ENCODE assay signal across 8 mouse cellular contexts in the genomic region with DNA sequence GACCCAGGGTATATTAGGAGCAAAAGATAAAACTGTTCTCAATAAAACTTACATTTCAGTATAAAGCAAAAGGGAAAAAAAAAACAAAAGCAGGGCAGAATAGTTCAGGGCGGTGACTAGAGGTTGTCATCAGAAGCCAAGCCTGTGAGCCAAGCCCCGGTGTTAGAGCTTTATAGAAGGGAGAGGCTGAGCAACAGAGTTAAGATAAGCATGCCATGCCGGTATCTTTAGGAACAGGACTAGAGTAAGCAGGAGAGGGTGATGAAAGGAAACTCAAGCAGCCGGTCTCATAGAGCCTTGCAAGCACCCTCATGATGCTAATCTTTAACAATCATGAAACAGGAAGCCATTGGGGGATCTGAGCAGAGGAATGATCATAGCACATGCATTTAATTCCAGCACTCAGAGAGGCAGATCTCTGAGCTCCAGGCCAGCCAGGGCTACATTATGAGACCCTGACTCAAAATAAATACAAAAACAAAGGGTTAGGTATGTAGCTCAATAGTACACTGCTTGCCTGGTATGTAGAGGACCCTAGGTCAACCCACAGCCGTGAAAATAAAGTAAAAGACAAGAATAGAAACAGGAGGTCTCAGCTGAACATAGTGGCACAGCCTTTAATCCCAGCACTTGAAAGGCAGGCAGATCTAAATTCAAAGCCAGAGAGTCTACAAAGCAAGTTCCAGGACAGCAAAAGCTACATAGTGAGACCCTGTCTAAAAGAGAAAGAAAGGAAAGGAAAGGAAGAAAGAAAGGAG. TPM values are rescaled to one million over a fixed set of nuclear protein-coding genes. Genes with fewer than 3 reads are reported as not detected.
A peak's percentile ranks its signal among the peaks of the same experiment; 100 is the strongest.
DNase-seq lines count a peak whose midpoint lies in the region; ATAC-seq lines count a peak whose summit lies in the region.

No protein-coding gene starts in this region.

- peak; percentile 23 for DNase-seq in thymus, postnatal 0 days (ENCODE audit: low spot score)
- DNase-seq in thymus, postnatal 36 days: no peak
- DNase-seq in liver: peak; percentile 81
- no peak for DNase-seq in urinary bladder, postnatal 10 days (ENCODE audit: low spot score)
- no peak for DNase-seq in right cerebral cortex, postnatal 25 days
- DNase-seq in gastrocnemius, postnatal 4 days (ENCODE audit: low spot score in 2 of 2): no peak
- no peak for DNase-seq in left cerebral cortex, adult 8-10 months (ENCODE audit: low spot score in 2 of 2)

- ATAC-seq in erythroid progenitor cell, adult 5-6 weeks (replicated peaks; ENCODE audit: low FRiP score, poor library complexity, severe bottlenecking): peak; percentile 50

RNA-seq across cellular contexts. Expression of gene Mbd6, which starts 3.2 kb away (rescaled TPM):
- polyA plus RNA-seq in thymus, postnatal 0 days (2015; fragmentation: Nextera tagmentation; extraction: Ambion mirVana): 10.3 and 13.8 TPM in 2 replicates
- total RNA-seq in erythroid progenitor cell, adult 5-6 weeks (2015; ENCODE audit: low replicate concordance): 55.8 and 69.6 TPM in 2 replicates
- 10.7 and 15.0 TPM in 2 replicates for total RNA-seq in erythroid progenitor cell, adult 5-6 weeks (2017; ENCODE audit: low replicate concordance)
- 10 to 100 TPM; 34.2 to 41.9 TPM for total RNA-seq in gastrocnemius, postnatal 4 days (2021)
- total RNA-seq in left cerebral cortex, adult 8-10 months (2022): 10 to 100 TPM; 32.5 to 53.7 (median 44.4) TPM

RNA-seq across cellular contexts. Expression of gene Mars, which starts 19.5 kb away (rescaled TPM):
- 110 and 122 TPM in 2 replicates for polyA plus RNA-seq in thymus, postnatal 0 days (2015; fragmentation: Nextera tagmentation; extraction: Ambion mirVana)
- total RNA-seq in erythroid progenitor cell, adult 5-6 weeks (2015; ENCODE audit: low replicate concordance): 68.5 and 80.9 TPM in 2 replicates
- total RNA-seq in erythroid progenitor cell, adult 5-6 weeks (2017; ENCODE audit: low replicate concordance): 86.0 and 98.9 TPM in 2 replicates
- 10 to 100 TPM; 47.5 to 48.0 TPM for total RNA-seq in gastrocnemius, postnatal 4 days (2021)
- 10 to 100 TPM; 54.2 to 61.3 (median 56.8) TPM for total RNA-seq in left cerebral cortex, adult 8-10 months (2022)

RNA-seq across cellular contexts. Expression of gene Dctn2, which starts 25.9 kb away (rescaled TPM):
- 129 and 138 TPM in 2 replicates for polyA plus RNA-seq in thymus, postnatal 0 days (2015; fragmentation: Nextera tagmentation; extraction: Ambion mirVana)
- 72.9 and 75.0 TPM in 2 replicates for total RNA-seq in erythroid progenitor cell, adult 5-6 weeks (2015; ENCODE audit: low replicate concordance)
- 64.0 and 70.5 TPM in 2 replicates for total RNA-seq in erythroid progenitor cell, adult 5-6 weeks (2017; ENCODE audit: low replicate concordance)
- total RNA-seq in gastrocnemius, postnatal 4 days (2021): 100 to 1,000 TPM; 145 to 146 TPM
- 100 to 1,000 TPM; 254 to 263 (median 254) TPM for total RNA-seq in left cerebral cortex, adult 8-10 months (2022)

RNA-seq across cellular contexts. Expression of gene Kif5a, which starts 28.9 kb away (rescaled TPM):
- polyA plus RNA-seq in thymus, postnatal 0 days (2015; fragmentation: Nextera tagmentation; extraction: Ambion mirVana): 0.13 and 0.32 TPM in 2 replicates
- not detected in 2 replicates for total RNA-seq in erythroid progenitor cell, adult 5-6 weeks (2015; ENCODE audit: low replicate concordance)
- total RNA-seq in erythroid progenitor cell, adult 5-6 weeks (2017; ENCODE audit: low replicate concordance): not detected in 2 replicates
- total RNA-seq in gastrocnemius, postnatal 4 days (2021): 1 to 10 TPM; 1.2 to 1.4 TPM
- total RNA-seq in left cerebral cortex, adult 8-10 months (2022): 1,000 to 10,000 TPM; 1,113 to 1,308 (median 1,238) TPM

RNA-seq across cellular contexts. Expression of gene Arhgap9, which starts 29.7 kb away (rescaled TPM):
- polyA plus RNA-seq in thymus, postnatal 0 days (2015; fragmentation: Nextera tagmentation; extraction: Ambion mirVana): 107 and 127 TPM in 2 replicates
- total RNA-seq in erythroid progenitor cell, adult 5-6 weeks (2015; ENCODE audit: low replicate concordance): 18.0 and 18.9 TPM in 2 replicates
- 6.4 and 15.4 TPM in 2 replicates for total RNA-seq in erythroid progenitor cell, adult 5-6 weeks (2017; ENCODE audit: low replicate concordance)
- 1 to 10 TPM; 2.8 to 3.9 TPM for total RNA-seq in gastrocnemius, postnatal 4 days (2021)
- 1 to 10 TPM in 2 of 4 experiments, under 1 TPM in 2; 0.74 to 2.6 (median 1.6) TPM for total RNA-seq in left cerebral cortex, adult 8-10 months (2022)

Comparison
In these comparisons a context has a peak if more than half of its experiments do, and no peak if none do; other contexts are left out.
1. DNase-seq: peak in thymus, postnatal 0 days (single experiment) and liver (single experiment); none in thymus, postnatal 36 days (0 of 2), urinary bladder, postnatal 10 days (single experiment), right cerebral cortex, postnatal 25 days (single experiment), gastrocnemius, postnatal 4 days (0 of 2) and left cerebral cortex, adult 8-10 months (0 of 2).